Mouse (Mus musculus): ENCODE measurements around the gene Hnrnpul1. TPM values are rescaled to one million over a fixed set of nuclear protein-coding genes. Genes with fewer than 3 reads are reported as not detected.

Gene Hnrnpul1
- polyA plus RNA-seq (2015; fragmentation: Illumina TruSeq; extraction: RNeasy Lipid Tissue Mini Kit (QIAGEN cat#74804); ENCODE audit: insufficient read depth, low read depth, low replicate concordance): 15.3 TPM

DNA sequence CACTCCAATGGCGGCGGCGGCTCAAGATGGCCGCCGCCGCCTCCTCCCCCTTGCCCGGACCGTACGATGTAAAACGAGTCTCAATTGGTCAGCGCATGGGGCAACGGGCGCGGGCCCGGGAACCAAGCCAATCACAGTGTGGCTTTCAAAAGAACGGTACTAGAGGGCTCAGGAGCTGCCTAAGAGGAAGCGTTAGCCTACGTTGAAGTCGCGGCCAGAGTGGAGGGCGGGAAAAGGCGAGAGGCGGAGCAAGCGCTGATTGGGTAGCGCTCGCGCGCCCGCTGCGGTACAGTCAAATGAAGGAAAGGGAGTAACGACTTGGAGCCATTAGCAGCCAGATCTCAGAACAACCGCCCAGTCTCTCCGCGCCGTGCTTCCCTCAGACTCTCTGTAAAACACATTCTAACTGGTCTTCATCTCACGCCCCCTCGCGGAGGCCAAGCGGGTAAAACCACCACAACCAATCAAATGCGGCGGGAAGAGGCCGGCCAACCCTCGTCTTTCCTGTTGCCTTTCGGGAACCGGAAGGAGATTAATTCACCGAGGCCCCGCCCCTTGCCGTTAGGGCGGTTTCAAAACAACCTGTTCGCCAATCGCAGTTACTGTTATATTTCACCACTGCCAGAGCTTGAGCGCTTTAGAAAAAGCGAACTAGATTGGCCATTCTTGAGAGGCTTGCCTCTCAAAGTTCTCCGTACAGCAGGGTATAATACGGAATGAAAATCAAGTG, at the start of gene Hnrnpul1:
Gene Hnrnpul1 (minus strand): TSS at position 20 of the 730 bp plus-strand sequence.

DNA sequence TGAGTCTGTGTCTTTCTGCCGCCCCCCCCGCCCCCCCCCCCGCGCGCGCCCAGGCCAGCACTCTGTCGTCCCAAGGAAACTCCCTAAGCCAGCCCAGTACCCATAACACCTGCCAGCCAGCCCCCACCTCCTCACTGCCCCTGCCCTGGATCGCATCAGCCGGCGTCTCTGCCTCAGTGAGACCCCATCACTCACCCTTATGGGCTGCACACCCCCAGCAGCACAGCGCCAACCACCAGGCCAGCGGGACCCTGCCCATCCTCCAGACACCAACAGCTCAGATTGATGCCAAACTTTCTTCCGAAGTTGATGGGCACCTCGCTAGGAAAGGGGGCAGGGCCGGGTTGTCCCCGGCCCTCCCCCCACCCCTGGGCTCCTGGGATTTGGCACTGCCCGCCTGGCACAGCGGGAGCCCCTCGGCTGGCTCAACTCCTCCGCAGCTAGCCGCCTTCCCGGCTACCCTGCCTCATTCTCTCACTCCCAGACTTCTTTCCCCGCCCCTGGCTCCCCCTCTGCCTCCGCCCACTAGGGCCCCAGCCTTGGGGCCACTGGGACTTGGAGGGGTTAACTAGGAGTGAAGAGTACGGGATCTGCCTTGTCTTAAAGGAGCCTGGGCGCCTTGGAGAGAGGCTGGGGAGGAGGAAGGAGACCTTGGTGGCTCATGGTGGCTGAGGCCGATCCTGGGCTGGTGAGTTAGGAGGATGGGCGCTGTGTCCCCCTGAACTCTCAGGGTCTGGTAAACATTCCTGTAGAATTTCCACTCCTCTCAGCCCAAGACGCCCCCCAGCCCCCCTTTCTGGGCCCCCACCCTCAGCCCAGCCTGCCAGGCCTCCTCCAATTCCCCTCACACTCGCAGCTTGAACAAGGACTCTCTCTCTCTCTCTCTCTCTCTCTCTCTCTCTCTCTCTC, 33.9 kb upstream of the Hnrnpul1 start, which contains the start of gene Axl:
Gene Axl (minus strand): TSS at position 486 of the 909 bp plus-strand sequence.

DNA sequence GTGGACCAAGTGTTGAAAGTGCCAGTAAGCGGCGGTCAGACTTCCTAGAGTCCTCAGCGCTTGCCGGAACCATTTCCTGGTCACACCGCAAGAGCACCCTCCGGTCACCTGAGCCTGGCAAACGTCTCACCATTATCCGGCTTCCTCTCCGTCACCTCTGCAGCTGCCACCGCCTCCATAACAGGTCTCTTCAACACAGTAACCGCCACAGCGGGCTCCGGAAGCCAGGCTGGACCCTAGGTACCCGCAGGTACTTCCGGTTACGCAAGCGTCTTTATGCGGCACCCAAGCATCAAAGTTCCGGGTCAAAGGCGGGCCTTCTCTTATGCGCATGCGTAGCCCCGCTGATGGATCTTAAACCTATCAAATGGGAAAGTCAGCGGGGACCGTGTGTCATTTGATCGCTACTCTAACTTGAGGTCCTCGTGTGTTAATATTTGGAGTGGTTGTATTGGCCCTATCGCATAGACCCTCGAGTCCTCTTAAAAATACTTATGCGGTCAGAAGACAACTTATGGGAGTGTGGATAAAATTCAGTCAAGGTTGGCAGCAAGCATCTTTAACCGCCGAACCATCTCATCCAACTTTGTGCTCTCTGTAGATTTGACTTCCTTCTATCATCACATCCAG, 35.7 kb downstream of the Hnrnpul1 start, which contains the start of gene Ccdc97:
Gene Ccdc97 (minus strand): TSS at position 301 of the 630 bp plus-strand sequence.

GRCm38 (mm10) chr7:25686680-25687531, 67.7 kb downstream of the Hnrnpul1 start, which contains the start of gene Tgfb1:
Gene Tgfb1 (plus strand): TSS chr7:25687002.

DNA sequence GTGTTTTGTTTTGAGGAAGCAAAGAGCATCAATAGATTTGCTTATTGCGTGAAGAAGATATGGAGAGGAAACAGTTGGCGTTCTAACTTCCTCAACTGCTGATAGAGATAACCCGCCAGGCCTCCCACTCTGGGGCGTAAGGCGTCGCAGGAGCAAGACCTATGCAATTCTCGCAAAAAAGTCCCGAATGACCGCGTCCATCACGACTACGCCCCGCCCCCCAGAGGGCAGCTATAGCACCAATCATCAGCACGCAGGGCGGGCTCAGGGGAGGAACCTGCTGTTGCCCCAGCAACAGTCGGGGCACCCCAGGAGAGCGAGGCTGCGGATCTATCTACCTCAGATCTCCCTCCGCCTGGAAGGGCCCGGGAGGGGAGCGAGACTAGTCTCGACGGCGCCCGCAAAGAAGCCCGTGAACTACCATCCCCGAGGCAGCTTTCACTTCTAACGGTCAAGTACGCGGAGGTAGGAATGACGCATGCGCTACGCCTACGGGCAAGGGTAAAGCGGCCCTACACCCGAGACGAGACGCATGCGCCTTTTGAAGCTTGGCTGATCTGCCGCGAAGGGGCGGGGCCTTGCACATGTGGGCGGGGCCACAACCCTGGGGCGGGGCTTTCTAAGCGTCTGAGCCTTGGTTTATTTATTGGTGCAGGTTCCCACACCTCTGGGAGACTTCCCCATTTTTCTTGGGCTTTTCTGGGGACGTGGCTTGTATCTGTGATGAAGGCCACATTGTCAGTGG, 73.9 kb downstream of the Hnrnpul1 start, which contains the start of gene B9d2:
Gene B9d2 (plus strand): TSS at position 267 of the 745 bp plus-strand sequence.

GRCm38 (mm10) chr7:25674719-25675300, 79.7 kb downstream of the Hnrnpul1 start, which contains the start of gene Tmem91:
Gene Tmem91 (minus strand): TSS chr7:25675166.

Other genes with a start within 250 kb of the Hnrnpul1 start
- not detected for gene Ceacam2, start 214.9 kb downstream of the Hnrnpul1 start, polyA plus RNA-seq (2015; fragmentation: Illumina TruSeq; extraction: RNeasy Lipid Tissue Mini Kit (QIAGEN cat#74804); ENCODE audit: insufficient read depth, low read depth, low replicate concordance)
- not detected for gene Erich4, start 138.9 kb downstream of the Hnrnpul1 start, polyA plus RNA-seq (2015; fragmentation: Illumina TruSeq; extraction: RNeasy Lipid Tissue Mini Kit (QIAGEN cat#74804); ENCODE audit: insufficient read depth, low read depth, low replicate concordance)
- 14.6 TPM for gene Dmac2, start 135.3 kb downstream of the Hnrnpul1 start, polyA plus RNA-seq (2015; fragmentation: Illumina TruSeq; extraction: RNeasy Lipid Tissue Mini Kit (QIAGEN cat#74804); ENCODE audit: insufficient read depth, low read depth, low replicate concordance)
- 1.2 TPM for gene B3gnt8, start 128.1 kb downstream of the Hnrnpul1 start, polyA plus RNA-seq (2015; fragmentation: Illumina TruSeq; extraction: RNeasy Lipid Tissue Mini Kit (QIAGEN cat#74804); ENCODE audit: insufficient read depth, low read depth, low replicate concordance)
- gene Bckdha, start 95.8 kb downstream of the Hnrnpul1 start, polyA plus RNA-seq (2015; fragmentation: Illumina TruSeq; extraction: RNeasy Lipid Tissue Mini Kit (QIAGEN cat#74804); ENCODE audit: insufficient read depth, low read depth, low replicate concordance): 34.9 TPM
- gene Exosc5, start 95.6 kb downstream of the Hnrnpul1 start, polyA plus RNA-seq (2015; fragmentation: Illumina TruSeq; extraction: RNeasy Lipid Tissue Mini Kit (QIAGEN cat#74804); ENCODE audit: insufficient read depth, low read depth, low replicate concordance): 14.8 TPM
- gene Tmem91, start 79.6 kb downstream of the Hnrnpul1 start, polyA plus RNA-seq (2015; fragmentation: Illumina TruSeq; extraction: RNeasy Lipid Tissue Mini Kit (QIAGEN cat#74804); ENCODE audit: insufficient read depth, low read depth, low replicate concordance): not detected
- 5.2 TPM for gene B9d2, start 74.0 kb downstream of the Hnrnpul1 start, polyA plus RNA-seq (2015; fragmentation: Illumina TruSeq; extraction: RNeasy Lipid Tissue Mini Kit (QIAGEN cat#74804); ENCODE audit: insufficient read depth, low read depth, low replicate concordance)
- 9.3 TPM for gene Tgfb1, start 67.8 kb downstream of the Hnrnpul1 start, polyA plus RNA-seq (2015; fragmentation: Illumina TruSeq; extraction: RNeasy Lipid Tissue Mini Kit (QIAGEN cat#74804); ENCODE audit: insufficient read depth, low read depth, low replicate concordance)
- 13.9 TPM for gene Ccdc97, start 35.7 kb downstream of the Hnrnpul1 start, polyA plus RNA-seq (2015; fragmentation: Illumina TruSeq; extraction: RNeasy Lipid Tissue Mini Kit (QIAGEN cat#74804); ENCODE audit: insufficient read depth, low read depth, low replicate concordance)
- gene Axl, start 33.9 kb upstream of the Hnrnpul1 start, polyA plus RNA-seq (2015; fragmentation: Illumina TruSeq; extraction: RNeasy Lipid Tissue Mini Kit (QIAGEN cat#74804); ENCODE audit: insufficient read depth, low read depth, low replicate concordance): 25.0 TPM
- gene Cyp2s1, start 62.2 kb upstream of the Hnrnpul1 start, polyA plus RNA-seq (2015; fragmentation: Illumina TruSeq; extraction: RNeasy Lipid Tissue Mini Kit (QIAGEN cat#74804); ENCODE audit: insufficient read depth, low read depth, low replicate concordance): 7.6 TPM
- not detected for gene Cyp2b10, start 142.9 kb upstream of the Hnrnpul1 start, polyA plus RNA-seq (2015; fragmentation: Illumina TruSeq; extraction: RNeasy Lipid Tissue Mini Kit (QIAGEN cat#74804); ENCODE audit: insufficient read depth, low read depth, low replicate concordance)